Mouse (Mus musculus): ENCODE measurements around the gene 2210407C18Rik.

The 2210407C18Rik gene

DNA sequence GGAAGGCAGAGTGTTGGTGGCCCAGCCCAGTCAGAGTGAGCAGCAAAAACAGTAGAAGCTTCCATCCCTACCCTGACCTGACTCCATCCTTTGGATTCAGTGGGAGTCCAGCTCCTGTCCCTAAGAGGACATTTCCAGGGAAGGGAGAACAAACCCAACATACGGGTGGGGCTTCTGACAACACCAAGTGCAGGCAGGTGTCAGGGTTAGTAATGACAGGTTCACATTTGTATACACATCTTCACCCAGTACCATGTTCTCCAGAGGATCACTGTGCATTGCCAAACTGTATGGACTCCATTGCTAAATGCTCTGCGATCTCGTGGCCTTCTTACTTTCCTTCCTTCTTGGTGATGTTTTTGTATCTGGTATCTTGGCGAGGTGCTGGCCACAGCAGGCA is at the start of gene 2210407C18Rik:
2210407C18Rik (minus strand) TSS at position 101 of the 400 bp plus-strand sequence.
- DNase-seq (ENCODE audit: low spot score): no peak

DNA sequence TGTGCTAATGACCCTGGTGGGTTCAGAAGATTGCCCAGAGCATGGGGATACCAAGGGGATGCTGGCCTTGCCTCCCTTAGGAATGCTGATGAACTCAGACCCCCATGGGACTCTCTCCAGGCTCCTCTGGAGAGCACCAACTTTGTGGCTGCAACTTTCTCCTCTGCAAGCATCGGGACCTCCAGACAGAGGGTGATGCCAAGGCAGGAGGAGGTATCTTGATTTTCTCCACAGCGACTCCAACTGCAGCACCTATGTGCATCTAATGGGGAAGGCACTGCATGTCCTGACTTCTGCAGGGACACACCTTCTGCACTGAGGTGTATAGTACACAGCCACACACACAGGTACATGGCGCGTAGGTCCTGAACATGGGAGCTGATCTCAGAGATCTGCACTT is 42.7 kb upstream of the 2210407C18Rik start, which contains the start of gene Olfr322:
Olfr322 (plus strand) TSS at position 187 of the 400 bp plus-strand sequence.
- no peak for DNase-seq (ENCODE audit: low spot score)

DNA sequence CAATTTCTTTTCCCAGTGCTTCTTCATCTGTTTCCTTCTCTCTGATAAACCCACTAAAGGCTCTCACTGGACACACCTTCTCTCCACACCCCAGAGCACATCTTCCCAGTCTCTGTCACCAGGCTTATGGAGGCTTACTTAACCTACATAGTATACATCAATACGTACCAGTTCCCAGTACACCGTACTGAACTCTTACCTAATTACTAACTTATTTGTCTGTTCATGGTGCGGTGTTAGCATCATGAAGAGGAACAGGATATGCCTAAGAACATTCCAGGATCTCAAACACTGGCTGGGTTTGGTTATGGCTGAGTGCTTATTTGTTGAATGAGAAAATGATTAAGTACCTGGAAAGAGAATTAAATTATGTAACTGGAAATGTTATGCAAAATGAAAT is 39.3 kb upstream of the 2210407C18Rik start:
- no peak for DNase-seq (ENCODE audit: low spot score)

DNA sequence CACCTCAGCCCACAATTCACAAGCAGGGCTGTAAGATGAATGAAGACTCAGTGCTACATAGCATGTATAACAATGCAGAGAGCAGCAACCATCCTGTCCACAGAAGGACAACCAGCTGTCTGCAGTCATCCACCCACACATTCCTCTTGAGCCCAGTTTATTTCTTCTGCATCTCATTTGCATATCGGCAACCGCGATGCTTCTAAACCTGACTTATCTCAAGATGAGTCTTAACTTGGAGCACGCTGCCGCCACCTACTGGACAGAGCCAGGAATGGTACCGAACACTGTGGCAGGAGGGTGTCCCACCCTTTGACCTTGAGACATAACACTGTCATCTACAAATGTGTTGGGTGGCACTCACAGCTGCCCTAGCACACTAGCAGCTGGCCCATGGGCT is 27.5 kb upstream of the 2210407C18Rik start:
- DNase-seq (ENCODE audit: low spot score): no peak

DNA sequence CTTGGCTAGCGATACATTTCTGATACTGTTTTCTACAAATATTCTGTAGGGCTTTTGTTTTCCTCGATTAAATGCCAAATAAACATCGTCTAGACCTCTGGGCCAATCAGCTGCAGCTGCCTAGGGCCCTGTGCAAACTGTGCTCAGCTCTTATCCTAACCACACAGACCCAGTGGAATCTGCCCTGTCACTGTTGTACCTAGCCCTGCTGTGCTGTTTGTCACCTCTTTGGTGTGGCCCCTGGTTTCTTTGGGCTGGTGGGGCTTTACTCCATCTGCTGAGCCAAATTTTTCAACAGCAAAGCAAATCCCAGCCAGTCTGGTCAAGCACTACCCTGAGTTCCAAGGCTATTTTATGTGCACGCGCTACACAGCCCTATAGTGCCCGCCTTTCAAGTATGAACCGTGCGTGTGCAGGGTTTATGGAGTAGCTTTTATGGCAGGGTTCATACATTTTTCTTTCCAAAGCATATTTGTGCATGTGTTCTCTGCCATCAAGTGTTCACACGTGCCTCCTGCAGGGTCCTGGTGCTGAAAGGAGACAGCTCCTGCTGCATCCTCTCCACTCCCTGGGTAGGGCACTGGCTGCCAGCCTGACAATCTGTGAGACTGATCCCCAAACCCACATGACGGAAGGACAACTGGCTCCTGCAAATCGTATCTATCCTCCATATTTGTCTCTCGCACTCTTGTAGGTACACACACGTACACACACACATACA is 25.9 kb upstream of the 2210407C18Rik start:
- no peak for DNase-seq (ENCODE audit: low spot score)

DNA sequence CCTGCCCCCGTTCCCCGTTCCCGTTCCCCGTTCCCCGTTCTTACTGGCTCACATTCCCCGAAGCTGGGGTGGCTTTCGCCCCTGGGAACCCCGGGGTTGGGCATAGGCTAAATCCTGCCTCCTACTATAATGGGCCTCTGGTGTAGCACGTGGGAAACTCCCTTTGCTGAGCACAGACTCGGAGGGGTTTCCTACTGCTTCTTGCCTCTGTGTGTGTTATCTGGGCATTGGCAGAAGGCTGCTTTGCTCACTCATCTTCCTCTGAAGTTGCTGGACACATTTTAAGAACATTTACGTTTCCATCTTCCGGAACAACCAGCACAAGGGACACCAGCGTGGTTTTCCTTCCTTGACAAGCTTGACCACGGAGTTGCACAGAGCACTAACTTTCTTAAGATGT is 25.2 kb upstream of the 2210407C18Rik start:
- no peak for DNase-seq (ENCODE audit: low spot score)

DNA sequence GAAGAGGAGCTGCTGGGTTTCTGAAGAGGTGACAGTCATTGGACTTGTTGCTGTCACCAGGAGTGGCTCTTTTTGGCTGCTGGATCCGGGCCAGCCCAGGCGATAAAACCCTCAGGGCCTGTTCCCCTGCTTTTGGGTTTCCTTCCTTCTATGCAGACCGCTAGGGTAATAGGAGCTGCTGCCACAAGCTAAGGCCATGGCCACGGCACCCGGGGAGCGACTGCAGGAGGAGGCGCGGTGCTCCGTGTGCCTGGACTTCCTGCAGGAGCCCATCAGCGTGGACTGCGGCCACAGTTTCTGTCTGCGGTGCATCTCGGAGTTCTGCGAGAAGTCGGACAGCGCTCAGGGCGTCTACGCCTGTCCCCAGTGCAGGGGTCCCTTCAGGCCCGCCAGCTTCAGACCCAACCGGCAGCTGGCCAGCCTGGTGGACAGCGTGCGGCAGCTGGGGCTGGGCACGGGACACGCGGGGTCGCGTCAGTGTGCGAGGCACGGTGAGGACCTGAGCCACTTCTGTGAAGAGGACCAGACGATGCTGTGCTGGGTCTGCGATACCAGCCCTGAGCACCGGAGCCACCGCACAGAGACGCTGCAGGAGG is 24.5 kb upstream of the 2210407C18Rik start, which contains the start of gene Trim58:
Trim58 (plus strand) TSS at position 194 of the 596 bp plus-strand sequence.
- no peak for DNase-seq (ENCODE audit: low spot score)

DNA sequence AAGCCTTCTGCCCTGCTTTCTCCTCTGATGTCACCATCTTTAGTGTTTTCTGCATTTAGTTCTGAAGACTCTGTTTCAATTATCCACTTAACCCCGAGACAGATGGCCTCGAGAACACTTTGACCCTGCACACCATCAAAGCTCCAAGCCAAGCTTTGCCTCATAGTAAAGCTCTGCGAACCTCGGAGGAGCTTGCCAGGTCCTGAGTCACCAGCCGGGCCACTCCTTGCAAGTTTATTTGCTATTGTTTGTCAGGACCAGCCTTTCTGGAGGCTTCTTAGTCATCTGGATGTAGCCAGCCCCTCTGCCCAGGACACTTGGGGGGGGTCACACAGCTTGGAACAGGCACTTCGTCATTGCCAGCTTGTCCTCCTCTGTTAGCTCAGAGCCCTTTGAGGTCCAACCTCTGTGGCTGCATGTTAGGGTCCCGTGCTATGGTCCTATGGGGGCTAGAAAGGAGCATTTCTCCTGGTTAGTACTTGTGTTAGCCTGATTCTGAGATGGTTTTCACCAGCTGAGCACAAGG is 22.4 kb upstream of the 2210407C18Rik start:
- DNase-seq (ENCODE audit: low spot score): no peak

DNA sequence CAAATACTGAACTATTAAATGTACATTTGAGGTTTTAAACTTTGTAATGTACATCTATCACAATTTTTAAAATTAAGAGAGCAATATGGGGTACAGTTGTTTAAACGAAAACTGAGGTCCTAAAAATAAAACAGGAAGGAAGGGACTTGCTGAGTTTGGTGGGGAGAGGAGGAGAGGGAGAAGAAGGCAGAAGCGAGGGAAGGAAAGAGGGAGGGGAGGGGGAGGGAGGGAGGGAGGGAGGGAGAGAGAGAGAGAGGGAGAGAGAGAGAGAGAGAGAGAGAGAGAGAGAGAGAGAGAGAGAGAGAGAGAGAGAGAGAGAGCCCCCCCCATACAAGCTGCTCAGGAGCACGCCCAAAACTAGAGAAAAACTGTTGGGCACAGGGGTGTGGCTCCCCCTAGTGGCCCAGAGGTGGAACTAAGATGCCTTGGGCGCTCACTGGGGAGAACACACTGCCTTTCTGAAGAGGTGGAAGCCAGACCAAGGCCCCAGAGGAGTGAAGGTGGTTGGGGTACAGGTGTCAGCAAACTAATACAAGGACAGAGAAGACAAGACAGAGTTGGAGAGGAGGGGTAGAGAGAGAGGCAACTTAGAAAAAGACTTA is 20.6 kb upstream of the 2210407C18Rik start:
- no peak for DNase-seq (ENCODE audit: low spot score)

DNA sequence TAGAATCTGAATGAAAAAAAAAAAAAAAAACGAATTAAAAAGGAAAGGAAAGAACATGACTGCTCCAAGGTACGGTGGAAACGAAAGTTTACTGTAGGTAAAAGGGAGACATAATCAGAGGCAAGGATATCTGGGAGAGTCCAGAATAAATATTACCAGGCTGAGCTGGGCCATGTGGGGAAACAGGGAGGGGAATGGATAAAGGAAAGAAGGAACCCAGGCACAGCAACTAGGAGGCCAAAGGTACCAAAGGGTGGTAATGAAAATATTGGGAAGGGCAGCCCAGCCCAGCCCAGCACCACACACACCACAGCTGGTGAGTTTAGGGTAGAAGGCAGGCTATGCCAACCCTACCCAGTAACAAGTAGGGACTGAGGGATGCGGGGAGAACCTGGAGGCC is 19.0 kb upstream of the 2210407C18Rik start:
- no peak for DNase-seq (ENCODE audit: low spot score)

DNA sequence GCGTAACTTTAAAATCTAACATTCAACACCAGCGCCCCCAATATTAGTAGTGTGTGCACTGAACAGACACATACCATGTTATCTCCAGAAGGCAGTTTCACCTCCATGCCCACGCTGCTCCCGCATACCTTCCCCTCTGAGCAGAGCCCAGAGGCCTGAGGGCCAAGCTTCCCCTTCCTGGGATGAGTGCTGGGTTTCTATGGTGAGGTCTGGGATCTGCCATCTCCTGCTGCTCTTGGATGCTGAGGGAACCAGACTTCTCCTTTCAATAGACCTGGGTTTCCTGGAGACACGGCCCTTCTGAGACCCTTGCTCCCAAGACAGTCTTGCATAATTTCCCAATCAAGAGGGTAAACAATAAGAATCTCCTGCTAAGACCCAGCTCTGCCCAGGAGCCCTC is 14.5 kb upstream of the 2210407C18Rik start, which contains the start of gene Olfr323:
Olfr323 (minus strand) TSS at position 101 of the 400 bp plus-strand sequence.
- no peak for DNase-seq (ENCODE audit: low spot score)

DNA sequence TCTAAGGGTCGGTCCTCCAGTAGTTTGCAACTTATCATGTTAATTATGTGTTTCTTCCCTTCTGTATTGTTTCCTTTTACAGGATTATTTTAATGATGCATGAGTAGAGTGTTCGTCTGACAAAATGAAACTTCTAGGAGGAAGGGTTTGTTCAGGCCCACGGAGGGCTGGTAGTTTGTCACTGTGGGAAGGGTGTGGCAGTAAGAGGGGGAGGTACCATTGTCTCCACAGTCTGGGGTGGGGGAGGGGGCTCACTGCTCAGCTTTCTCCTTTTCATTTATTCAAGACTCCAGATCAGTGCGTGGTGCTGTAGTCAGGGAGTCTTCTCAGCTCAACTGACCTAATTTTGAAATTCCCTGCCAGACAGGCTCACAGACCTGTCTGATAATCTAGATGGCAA is 10.3 kb upstream of the 2210407C18Rik start:
- no peak for DNase-seq (ENCODE audit: low spot score)

DNA sequence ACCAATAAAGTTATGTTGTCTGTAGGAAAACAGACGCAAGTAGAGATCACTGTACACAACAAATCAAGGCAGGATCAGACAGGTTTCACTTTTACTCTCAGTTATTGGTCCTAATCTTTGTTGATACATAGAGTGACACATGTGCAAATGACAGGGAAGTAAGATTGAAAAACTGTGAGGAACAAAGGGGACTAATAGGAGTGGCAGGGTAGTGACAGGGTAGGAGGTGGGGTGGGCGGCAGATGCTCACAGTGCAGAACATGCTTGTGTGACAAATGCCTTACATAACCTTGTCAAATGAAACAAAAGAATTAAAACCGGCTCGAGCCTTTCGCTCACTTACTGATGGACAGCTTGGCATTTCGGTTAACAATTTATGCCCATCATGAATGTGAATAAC is 2.9 kb upstream of the 2210407C18Rik start:
- no peak for DNase-seq (ENCODE audit: low spot score)

DNA sequence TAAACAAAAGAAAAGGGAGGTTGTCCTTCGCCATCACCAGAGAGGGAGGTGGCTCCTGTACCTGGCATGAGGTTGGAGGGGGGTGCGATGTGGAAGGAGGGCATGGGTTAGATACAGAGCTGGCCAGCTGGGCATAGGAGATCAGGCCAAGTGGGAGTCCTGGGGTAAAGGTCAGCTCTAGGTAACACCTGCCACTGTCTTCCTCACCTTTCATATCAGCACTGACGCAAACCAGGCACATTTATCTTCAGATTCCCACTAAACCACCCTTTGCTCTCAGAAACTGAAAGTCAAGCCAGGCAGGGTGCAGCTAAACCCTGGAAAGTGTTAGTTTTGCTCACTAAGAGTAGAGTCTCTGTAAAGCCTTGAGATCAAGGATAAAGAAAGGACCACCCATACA is 2.5 kb upstream of the 2210407C18Rik start:
- no peak for DNase-seq (ENCODE audit: low spot score)

DNA sequence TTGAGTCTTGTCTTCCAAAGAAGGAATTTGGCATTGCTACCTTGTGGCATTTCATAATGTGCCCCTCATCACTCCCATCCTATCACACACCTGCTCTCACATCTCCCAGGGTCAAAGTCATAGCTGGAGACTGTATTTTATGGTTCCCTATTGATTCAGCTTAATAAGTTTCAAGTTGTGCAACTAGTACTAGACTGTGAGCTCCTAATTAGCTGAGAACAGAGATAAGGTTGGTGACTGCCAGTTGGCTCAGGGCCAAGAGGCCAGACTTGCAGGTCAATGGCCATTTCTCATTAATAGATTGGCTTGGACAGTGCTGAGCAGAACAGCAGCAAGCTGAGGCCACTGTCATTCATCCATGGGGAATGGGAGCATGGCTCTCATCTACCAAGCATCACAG is 1.3 kb downstream of the 2210407C18Rik start:
- no peak for DNase-seq (ENCODE audit: low spot score)

DNA sequence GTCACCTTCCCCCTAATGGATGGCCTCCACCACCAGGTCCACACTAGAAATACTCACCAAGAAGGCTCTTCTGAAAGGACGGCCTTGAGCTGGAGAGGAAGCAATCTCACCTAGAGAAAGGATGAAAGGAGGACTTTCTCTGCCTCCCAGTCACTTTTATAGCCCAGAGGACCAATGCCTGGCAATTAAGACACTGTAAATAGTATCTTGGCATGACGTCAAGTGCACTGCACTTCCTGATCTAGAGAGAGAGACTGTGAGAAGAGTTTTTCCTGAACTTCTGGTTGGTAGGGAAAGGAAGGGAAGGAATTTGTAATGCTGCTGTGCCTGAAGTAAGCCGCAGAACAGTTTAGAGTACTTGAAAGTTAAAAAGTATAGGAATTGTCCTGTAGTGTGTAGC is 2.5 kb downstream of the 2210407C18Rik start:
- no peak for DNase-seq (ENCODE audit: low spot score)

DNA sequence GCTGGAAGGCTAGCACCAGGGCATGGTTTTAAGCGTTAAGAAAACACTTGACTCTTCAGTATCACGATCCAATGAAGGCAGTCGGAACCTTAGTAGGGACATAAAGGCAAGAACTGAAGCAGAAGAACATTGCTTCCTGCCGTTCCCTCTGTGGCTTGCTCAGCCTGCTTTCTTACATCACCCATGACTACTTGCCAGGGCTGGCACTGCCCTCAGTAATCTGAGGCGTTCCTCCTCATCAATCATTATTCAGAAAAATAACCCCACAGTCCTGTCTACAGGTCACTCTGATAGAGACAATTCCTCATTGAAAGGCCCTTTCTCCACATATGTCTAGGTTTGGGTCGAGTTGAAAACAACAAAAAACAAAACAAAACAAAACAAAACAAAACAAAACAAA is 8.8 kb downstream of the 2210407C18Rik start:
- DNase-seq (ENCODE audit: low spot score): no peak

DNA sequence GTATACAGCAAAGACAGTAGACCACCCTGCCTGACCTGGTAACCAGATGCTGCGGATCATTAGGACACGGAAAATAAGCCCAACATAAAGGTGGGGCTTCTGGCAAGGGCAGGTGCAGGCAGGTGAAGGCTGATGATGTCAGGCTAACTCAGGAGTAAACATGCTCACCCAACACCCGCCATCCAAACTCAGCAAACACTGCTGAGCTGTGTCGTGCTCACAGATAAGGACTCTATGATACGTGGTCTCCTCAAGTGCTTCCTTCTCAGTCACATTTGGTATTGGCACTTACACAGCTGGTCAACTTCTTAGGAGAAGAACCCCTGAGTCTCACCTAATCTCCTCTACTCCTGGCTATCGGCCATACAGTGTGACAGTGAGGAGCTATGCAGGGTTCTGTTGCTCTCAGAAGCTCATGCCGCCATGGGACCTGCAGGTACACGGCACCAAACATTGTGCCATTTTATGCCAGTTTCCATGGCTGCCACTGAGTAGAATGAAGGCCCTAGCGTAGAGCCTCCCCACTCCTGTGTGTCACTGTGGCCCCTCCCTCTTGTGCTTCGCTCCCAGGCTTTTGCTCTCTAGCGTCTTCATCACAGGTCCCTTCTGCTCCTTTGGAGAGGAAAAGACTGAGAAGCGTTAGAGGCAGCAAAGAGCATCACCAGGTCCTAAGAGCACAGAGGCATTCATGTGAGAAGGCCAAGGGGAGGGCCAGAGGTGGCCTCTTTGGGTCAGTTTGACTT is 9.5 kb downstream of the 2210407C18Rik start:
- no peak for DNase-seq (ENCODE audit: low spot score)

DNA sequence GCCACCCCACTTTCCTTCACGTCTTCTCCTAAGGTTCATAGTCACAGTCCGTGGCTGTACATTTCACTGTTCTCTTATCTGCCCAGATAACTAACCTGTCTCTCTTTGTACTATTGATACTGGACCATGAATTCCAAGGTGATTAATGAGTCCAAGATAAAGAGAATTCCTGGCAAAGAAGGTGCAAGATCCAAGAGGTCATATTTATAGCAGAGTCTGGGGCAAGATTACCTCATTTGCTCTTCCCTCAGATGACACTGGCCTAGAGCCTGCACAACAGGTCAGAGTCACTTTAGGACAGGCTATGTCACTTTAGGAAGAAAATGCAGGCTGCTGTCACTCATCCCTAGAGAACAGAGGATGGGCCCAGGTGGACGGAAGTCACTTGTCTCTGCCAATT is 10.6 kb downstream of the 2210407C18Rik start:
- no peak for DNase-seq (ENCODE audit: low spot score)

DNA sequence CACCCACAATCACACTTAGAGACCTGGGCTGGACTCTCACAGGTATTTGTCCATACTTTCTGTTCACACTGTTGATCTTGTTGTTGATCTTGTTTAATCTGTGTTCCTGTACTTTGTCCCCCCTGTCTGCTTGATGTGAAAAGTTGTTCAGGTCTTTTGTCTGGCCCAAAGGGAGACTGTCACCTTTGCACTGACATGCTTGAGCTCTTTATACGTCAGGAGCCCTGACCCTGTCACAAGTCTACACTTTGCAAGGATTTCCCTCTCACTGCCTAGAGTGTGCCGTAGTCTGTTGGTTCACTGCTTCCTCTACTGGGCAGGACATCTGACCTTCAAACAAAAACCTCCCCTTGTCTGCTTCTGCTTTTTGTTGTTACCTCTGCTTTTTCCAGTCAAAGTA is 11.2 kb downstream of the 2210407C18Rik start:
- DNase-seq (ENCODE audit: low spot score): no peak

DNA sequence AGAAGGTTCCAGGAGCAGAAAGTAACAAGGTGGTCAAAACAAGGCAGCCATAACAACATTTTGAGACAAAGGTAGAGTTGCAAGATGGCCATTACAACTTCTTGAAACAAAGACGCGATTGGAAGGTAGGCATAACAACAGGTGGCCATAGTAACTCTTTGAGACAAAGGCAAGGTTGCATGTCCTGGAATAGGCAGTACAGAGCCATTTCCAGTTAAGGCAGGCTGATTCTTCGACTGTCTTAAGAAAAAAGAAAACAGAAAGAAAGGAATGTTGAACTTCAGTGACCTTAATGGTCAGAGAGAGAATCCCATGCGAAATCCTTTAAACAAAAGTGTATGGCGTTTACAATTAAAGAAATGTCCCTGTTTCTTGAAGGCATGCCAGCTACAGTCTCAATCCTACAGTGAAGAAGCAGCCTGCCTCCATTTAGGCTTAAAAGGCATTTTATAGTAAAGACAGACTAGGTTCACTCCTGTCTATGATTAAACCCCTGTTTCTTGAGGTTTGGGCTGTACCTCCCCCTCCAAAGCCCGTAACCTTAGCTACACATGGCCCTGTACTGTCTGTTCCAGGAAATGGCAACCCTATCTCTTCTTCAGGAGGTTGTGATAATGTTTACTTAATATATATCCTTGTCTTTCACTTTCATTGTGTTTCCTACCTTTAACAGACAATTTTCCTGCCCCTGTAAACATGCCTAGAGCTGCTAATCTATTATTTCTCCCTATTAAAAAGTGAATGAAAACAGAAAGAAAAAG is 12.9 kb downstream of the 2210407C18Rik start:
- no peak for DNase-seq (ENCODE audit: low spot score)

DNA sequence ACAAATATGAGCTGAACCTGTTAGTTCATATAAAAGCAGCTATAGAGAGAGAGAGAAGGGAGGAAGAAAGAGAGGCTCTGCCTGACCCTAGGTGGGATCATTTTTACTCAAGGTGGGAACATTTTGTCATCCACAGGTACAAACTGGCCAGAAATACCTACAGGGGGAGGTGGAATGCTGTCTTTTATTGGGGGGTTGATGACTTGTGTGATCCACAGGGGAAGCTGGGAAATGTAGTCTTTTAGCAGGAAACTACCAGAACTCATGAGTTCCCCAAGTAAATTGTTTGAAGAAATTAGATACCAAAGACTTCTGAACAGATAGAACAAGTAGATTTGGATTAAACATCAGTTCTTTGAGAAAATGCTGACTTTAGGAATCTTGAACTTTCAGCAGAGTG is 13.8 kb downstream of the 2210407C18Rik start:
- DNase-seq (ENCODE audit: low spot score): no peak

All from urinary bladder, postnatal 10 days (tissue).